Mouse (Mus musculus) spleen, postnatal 14 days (tissue): ENCODE results near the gene Calhm1.

Experiments
- DNase-seq, 2 experiments: peaks; one replicate each; pipeline ENCODE4 v3.0.0; 2021 to 2022; ENCODE audit warnings: low spot score in 2 of 2

Calhm1 gene

DNA sequence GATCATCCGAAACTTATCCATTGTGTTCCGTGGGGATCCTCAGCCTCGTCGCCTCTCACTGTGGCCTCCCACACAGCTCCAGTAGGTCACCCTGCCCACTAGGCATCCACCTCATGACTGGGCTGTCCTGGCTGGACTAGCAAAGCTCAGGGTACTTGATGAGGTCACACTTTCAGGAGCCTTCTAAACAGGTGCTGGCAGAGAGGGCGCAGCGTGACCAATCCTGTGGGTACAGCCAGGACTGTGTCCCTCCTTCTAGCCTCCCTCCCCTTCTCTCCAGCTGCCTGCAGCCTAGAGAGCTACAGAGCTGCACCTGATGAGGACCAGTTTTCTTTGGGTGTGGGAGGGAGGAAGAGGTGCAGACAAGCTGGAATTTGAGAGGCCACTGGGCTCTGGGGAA, at the start of gene Calhm1:
Calhm1 (minus strand) TSS at position 101 of the 400 bp plus-strand sequence.
- no peak for DNase-seq

DNA sequence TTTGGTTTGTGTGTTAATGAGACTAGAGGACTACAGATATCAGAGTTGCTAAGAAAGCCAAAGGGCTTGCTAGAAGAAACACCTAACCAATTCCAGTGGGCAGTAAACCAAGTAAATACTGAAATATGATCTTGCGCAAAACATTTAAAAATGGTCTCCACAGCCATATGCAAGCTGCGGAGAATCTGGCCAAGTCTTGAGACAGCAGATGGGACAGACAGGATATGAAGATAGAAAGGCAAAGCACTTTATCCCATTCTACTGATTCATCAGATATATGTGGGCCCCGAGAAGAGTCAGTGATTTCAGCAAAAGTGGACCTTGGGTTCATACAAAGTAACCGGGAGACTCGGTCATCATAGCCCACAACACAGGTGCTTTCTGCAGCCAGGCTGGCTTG, 48.1 kb upstream of the Calhm1 start:
- DNase-seq: no peak

DNA sequence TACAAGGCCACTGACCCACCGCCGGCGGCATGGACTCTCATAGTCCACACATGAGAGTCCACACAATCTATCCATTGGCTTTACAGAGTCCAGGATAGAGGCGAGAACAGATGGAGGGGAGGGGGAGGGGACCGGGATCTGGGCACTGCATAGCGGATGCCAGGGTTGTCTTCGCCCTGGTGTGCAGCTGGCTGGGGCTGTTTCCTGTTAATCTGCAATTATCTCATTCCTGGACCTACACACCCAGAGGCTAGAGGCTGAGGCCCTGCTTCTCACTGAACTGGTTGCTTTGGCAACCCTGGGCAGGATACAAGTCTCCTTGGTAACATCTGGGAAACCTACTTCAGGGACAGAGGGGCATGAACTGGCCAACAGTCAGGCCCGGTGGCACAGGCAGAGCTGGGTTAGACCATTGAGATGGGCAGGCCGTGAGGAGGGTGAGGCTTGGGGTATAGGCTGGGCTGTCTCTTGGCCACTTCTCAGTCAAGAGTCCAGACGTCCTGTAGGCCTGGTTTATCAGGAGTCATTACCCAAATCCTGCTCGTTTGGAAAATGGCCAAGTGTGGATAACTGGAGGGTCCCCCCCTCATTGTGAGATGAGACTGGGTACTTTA, 44.6 kb upstream of the Calhm1 start:
- no peak for DNase-seq

DNA sequence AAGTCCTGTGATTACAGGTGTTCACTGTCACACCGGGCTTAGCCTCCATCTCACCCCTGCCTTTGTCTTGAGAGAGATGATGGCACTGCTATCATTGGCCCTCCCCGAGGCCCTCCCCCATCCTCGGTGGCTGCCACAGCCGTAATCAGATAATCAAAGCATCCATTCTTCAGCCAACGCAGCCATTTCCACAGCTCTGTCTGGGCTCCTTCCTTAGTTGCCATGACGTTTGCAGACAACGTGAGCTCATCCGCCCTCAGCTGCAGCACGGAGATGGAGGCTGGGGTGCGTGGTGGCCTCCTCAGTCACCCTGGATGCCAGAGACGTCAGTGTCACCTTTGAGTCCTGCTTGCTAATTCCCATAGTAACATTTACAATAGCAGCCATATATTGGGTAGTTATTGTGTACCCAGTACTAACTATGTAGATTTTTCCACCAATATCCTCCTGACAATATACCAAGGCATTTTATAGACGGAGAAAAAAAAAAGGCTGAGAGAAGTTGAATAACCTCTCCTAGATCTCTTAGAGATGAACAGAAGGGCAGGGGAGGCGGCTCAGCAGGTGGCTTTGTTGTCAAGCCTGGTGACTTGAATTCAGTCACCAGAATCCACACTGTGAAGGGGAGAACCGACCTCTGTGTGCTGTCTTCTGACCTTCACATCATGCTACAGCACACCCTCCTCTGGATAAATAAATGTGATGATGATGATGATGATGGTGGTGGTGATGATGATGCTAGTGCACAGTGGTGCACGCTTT, 42.6 kb upstream of the Calhm1 start:
- DNase-seq: no peak

DNA sequence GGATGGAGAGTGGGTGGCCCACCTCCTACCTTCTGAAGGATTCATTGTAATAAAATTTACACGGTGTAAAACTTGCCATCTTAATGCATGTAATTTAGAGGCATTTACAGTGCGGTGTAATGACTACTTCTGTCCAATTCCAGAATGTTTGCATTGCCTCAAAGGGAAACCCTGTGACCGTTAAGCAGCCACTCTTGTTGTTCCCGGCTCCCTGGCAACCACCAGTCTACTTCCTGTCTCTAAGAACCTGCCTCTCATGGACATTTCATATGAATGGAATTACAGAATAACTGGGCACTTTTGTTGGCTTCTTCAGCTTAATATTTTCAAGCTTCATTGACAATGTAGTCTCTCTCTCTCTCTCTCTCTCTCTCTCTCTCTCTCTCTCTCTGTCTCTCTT, 40.7 kb upstream of the Calhm1 start:
- no peak for DNase-seq

DNA sequence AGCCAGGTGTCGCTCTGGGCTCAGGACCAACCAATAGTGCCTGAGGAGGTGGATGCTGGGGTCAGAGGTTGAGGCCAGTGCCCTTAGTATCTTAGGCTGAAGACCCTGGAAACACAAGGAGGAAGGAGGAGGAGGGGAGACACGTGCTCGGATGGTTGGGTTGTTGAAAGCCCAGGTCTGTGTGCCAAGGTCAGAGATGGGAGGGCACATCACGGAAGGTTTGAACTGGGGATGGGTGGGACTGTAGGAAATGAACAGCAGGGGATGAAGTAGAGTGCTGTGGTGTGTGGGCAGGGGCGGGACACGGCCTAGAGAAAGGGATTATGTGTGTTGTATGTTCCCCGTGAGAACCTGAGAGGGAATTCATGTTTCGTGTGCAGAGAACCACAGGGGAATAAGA, 40.2 kb upstream of the Calhm1 start:
- DNase-seq: no peak

DNA sequence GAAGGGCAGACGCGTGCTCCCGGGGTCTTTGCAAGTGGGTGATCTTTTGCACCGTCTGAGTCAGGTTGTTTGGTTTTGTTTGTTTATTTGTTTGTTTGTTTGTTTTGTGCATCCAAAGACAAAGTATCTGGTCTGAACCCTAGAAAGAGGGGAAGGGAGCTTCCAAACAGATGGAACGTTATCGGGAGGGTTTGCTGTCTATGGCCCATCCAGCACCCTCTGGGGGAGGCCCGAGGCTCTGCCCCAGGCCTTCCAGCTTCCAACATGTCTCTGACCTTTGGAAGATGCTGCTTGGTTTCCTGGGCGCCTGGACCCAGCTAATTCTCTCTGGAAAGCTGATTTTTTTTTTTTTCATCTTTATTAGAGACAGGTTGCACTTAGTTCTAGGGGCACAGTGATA, 36.0 kb upstream of the Calhm1 start:
- DNase-seq: no peak

DNA sequence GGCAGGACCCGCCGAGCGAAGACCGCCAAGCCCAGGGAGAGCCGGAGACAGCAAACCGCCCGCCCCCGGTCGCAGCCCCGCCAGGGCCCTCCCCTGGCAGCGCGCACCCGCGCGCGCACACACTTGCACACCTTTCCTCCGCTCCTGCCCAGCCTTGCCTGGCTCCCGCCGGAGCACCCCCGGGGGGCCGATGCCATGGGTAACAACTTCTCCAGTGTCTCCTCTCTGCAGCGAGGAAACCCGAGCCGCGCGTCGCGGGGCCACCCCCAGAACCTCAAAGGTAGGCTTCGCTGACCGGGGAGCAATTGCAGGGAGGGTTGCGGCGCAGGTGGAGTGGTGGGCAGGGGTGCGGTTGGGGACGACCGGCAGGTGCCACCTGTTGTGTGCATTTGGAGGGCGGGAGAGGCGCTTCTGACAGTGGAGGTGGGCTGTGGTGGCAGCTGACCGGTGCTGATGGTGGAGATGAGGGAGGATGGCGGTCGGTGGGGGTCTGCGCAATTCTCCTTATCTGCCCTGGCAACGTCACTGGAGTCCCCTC, 35.3 kb upstream of the Calhm1 start:
- DNase-seq: no peak

DNA sequence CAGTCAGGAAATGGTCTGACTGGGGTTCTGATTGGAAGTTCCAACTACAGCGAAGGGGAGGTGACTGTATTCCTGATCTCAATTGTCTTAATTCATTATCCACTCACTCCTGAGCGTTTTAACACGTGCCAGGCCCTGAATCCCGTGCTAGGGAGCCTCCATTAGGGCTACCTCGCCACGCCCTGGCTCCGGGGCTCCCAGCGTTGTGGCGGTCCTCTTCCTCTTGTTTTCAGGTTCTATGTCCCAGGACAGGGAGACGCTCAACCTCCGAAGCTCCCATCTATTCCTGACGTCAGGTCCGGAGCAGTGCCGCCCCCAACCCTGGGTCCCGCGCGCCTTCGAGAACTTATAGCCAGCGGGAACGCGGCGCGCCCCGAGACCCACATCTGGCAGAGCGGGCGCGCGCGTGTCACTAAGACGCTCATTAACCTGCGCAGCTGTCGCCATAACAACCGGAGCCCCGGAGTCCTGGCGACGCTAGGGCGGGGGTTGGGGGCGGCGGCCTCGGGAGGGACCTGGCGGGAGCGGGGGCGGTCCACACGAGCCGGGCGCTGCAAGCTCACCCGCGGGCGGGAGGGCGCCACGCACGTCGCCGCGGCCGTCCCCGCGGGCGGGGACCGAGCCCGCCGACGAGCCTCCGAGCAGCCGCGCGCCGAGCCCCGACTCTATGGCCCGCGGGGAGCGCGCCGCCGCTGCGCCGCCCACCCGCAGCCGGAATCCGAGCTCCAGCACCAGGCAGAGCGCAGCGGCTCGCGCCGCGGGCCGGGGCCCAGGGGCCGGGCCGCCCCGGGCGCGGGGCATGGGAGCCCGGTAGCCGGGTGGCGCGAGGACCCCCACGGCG, 34.6 kb upstream of the Calhm1 start, which contains the start of gene Neurl1a:
Neurl1a (plus strand) TSS at position 390 of the 841 bp plus-strand sequence.
- no peak for DNase-seq

DNA sequence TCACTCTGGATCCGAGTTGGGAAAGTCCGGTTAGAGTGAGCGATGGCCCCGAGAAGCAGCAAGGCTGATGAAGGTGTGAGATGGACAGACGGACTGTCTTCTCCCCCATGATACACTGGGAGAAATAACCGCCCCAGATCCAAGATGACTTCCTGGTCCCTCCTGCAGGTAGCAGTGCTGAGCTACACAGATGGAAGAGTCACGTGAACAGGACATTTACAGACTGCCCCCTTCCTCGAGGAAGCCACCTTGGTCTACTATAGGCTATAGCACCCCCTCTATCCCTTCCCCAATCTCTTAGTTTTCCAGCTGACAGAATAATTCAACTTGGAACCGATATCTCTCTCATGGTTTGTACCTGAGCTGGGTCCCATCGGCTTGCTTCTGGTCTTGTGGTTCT, 33.9 kb upstream of the Calhm1 start:
- no peak for DNase-seq

DNA sequence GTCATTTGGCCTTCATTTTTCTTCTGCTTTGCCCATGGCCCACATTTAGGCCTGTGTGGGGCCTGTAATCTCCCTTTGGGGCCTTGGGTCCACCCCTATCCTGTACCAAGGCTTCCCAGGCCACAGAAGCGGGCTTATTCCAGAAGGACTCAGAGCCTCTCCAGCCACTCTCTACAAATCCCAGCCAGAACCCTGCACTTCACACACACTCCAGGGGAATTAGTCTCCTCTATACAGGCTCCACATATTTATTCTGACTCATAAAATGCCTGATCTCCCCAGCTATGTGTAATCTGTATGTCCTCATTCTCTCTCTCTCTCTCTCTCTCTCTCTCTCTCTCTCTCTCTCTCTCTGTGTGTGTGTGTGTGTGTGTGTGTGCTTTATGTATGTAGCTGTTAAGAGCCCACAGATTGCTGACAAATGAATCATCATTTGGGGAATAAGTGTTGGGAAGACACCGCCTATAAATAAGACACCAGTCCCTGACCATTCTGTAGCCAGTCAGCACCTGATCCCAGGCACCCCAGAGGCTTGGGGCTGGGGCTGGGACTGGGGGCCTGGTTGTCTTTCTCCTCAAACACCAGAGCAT, 33.0 kb upstream of the Calhm1 start:
- no peak for DNase-seq

DNA sequence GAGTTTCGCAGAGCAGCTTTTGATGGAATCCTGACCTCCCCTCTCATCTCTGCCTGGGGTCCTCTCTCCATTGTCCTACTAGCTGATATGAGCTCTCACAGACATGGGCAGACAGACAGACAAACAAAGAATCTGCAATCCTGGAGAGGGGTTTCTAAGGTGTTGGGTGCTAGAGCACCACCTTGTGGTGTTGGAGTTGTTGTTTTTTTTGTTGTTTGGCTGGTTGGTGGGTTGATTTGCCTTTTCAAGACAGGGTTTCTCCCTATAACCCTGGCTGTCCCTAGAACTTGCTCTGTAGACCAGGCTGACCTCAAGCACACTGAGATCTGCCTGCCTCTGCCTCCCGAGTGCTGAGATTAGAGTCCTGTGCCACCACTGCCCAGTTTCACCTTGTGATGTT, 31.4 kb upstream of the Calhm1 start:
- DNase-seq: no peak

DNA sequence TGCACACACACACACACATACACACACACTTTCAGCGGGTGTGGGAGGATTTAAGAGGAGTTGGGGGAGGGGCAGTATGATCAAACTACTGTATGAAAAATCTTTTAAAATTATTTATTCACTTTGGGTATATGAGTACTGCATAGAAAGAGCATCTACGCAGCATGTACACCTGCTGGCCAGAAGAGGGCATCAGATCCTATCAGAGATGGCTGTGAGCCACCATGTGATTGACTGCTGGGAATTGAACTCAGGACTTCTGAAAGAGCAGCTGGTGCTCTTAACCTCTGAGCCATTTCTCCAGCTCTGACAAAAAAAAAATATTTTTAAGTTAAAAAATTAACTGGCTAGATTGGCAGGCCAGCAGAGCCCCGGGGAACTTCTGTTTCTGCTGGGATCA, 30.5 kb upstream of the Calhm1 start:
- no peak for DNase-seq

DNA sequence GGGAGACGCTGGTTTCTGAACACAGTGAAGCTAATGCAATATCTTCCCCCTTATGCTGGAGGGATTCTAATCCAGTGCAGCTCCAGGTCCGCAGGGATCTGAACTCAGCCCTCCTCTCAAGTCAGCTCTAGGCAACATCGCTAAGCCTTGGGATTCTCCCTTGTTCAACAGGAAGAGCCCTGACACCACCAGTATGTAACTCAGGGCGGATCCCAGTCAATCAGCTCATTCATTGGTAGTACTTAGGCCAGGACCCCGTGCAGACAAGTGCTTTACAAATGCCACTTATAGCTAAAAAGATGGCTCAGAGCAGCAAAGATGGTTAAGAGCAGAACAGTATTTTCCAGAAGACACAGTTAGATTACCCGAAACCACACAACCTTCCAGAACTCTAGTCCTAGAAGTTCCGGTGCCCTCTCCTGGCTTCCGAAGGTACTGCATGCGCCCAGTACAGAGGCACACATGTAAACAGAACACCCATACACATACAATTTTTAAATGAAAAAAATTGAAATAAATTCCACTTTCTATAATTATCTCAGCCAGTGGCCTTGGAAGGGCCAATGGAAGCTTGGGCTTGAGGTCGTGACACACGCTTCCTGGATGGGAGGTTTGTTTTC, 24.8 kb upstream of the Calhm1 start:
- DNase-seq: peak; percentile 62 to 78

DNA sequence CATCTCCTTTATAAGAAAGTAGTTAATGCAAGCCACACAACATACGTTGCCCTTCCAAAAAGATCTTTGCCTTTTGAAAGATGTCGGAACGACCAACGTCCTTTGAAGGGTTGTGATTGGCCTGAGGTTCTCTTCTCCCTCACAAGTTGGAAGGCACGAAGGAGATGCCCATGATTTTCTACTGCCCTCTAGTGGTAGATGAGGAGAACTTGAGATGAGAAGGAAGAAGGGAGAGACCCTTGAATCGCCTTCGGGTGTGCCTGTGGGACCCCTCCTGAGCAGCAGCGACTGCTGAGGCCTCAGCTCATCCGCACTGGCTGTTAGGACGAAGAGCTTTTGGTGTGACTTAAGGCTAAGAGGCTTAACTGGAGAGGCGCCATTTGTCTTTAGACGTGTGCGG, 24.2 kb upstream of the Calhm1 start:
- no peak for DNase-seq

DNA sequence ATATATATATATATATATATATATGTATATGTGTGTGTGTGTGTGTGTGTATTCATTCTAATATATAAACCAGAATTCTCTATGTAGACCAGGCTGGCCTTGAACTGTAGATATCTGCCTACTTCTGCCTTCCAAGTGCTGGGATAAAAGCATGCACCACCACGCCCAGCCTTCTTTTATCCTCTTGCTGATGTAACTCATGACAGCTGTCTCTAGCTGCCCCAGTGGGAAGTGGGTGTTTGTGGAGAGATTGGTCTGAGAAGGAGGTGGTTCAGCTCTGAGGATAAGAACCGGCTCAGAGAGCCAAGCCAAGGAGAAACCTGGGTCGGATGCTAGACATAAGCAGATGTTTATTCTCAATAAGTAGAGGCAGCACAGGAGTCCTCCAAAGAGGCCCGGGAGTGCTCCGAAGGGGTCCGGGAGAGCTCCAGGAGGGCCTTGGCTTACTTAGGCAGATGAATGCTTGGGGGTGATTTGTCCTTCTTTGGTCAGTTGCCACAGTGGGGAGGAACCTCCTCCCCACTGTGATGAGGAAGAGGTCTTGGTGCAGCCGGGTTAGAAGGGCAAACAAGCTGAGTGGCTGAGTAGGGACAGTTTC, 23.7 kb upstream of the Calhm1 start:
- DNase-seq: no peak

DNA sequence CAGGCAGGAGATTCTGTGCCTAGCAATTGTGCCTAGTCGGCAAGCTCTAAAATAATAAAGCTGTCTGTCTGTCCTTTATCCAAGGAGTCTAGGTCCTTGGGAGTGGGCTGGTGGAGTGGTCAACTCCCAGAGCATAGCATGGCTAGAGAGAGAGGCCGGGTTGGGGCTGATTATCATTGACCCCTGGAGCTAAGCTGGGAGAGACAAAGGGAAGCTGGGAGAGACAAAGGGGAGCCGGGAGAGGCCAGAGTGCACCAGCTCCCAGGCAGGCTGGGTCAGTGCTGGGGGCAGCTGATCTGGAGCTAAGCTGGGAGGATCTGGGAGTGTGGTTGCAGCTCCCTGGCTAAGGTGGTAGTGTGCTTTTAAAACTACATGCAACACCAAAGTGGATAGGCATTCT, 22.7 kb upstream of the Calhm1 start:
- no peak for DNase-seq

DNA sequence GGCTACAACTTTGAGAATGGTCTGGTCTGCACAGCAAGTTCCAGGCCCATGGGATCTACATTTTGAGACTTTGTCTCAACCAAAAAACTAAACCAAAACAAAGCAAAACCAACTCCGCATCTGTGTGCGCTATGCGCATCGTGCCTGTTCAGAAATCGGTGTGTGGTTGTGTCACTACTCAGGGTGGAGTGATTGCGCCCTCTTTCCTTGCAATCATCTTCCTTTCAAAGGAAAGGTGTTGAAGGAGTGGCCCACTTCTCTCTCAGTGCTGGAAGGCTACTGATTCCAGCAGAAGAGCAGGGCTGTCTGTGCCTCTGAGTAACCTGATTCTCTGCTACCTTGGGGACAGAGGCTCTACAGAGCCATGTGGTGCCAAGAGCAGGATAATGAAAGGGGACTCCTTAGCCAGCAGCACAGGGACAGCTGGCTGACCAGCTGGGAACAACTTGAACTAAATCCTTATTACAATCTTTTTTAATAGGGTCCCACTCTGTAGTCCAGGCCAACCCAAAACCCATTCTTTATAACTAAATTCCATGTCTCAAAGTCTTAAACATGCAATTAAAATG, 19.2 kb upstream of the Calhm1 start:
- DNase-seq: no peak

DNA sequence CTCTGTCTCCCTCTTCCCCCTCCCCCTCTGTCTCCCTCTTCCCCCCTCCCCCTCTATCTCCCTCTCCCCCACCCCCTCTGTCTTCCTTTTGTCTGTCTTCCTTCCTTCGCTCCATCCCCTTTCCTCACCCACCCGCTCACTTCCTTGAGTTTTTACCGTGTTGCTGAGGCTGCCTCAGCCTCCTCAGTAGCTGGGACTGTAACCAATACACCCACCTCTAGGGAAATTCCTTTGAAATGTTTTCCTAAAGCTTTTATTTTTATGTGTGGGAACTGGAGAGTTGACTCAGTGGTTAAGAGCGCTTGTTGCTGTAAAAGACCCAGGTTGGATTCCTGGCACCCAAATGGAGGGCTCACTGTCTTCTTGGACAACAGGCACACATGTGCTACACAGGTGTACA, 17.6 kb upstream of the Calhm1 start:
- DNase-seq: no peak

DNA sequence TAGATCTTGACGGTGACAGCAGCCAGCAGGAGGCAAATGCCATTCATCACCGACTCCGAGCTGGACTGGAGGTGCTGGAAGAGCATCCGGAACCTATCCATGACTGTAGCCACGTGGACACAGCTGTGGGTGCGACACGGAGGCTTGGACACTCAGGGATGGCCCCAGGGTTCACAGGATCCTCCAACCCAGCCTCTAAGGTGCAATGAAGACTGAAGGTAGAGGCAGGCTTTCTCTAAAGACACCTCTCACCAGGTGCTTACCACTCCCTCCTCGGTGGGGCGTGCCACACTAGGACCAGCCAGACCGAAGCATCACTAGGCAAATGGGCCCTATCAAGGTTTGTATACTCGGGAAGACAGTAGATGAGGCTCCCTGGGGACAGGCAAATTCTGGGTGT, 13.6 kb upstream of the Calhm1 start, which contains the start of gene Calhm3:
Calhm3 (minus strand) TSS at position 101 of the 400 bp plus-strand sequence.
- no peak for DNase-seq

DNA sequence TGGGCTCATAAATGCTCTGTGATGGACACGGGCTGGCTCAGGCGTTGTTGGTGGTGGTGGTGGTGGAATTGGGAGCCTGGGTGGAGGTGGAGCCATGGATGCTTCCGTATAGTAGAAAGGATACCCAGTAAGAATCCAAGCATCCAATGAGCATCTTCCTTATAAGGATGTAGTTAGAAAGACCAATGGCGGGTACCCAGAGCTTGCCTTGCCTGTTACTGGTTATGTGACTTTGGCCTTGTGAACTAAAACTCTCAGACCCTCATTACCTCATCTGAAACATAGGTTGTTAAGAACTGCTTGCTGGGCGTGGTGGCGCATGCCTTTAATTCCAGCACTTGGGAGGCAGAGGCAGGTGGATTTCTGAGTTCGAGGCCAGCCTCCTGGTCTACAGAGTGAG, 9.7 kb upstream of the Calhm1 start:
- DNase-seq: no peak
